Mouse (Mus musculus) hindbrain, embryonic 10.5 days (tissue): ENCODE measurements at regions not wholly inside any gene's neighbourhood (a gene's known extent, or its start where the extent isn't known, plus 50 kb on each side); places are given as distances from the start of the nearest gene placed in this dataset.

Source experiments
- DNase-seq: peaks from one replicate; pipeline ENCODE4 v3.0.0-alpha.2; 2017; ENCODE audit warnings: low spot score
- H3K27ac ChIP-seq: fragments of 300-500 bp; sonication (generic); 2 replicates; pipeline ENCODE4 v1.5.1; 2016; ENCODE audit warnings: mild to moderate bottlenecking, moderate library complexity
- H3K27me3 ChIP-seq: fragments of 300-500 bp; sonication (generic); 2 replicates; pipeline ENCODE4 v1.6.1; 2016; ENCODE audit warnings: mild to moderate bottlenecking; ENCODE audit not compliant: poor library complexity, insufficient read depth, severe bottlenecking
- H3K36me3 ChIP-seq: fragments of 300-500 bp; sonication (generic); 2 replicates; pipeline ENCODE4 v1.6.1; 2016; ENCODE audit warnings: mild to moderate bottlenecking, moderate library complexity
- H3K4me1 ChIP-seq: fragments of 300-500 bp; sonication (generic); replicated peaks from 2 replicates; pipeline ENCODE4 v1.6.1; 2016; ENCODE audit warnings: mild to moderate bottlenecking
- H3K4me3 ChIP-seq: fragments of 300-500 bp; sonication (generic); 2 replicates; pipeline ENCODE4 v1.5.1; 2016; ENCODE audit warnings: mild to moderate bottlenecking, moderate library complexity
- H3K9me3 ChIP-seq: fragments of 300-500 bp; sonication (generic); 2 replicates; pipeline ENCODE4 v1.6.1; 2016; ENCODE audit warnings: mild to moderate bottlenecking, moderate library complexity
- WGBS: fragments of 180-500 bp; shearing (Covaris S2); methylation state at CpG from one replicate; pipeline ENCODE4 v1.1.7; 2016; 5-methylcytosine and 5-hydroxymethylcytosine counted together

GRCm38 (mm10) chr2:158965003-158965665, 170.5 kb downstream of the Dhx35 start:
- no peak overlapping the region for H3K27ac ChIP-seq
- no peaks in the 10 kb centered on the region for H3K4me1 ChIP-seq
- no peaks in the 10 kb centered on the region for H3K36me3 ChIP-seq
- no peaks in the 10 kb centered on the region for H3K27me3 ChIP-seq
- no peak for DNase-seq
- no peaks in the 10 kb centered on the region for H3K9me3 ChIP-seq
- WGBS = 86% methylated on average over 6 of the region's 6 CpGs
- H3K4me3 ChIP-seq = no peak overlapping the region

- no peak for DNase-seq
- Histone ChIP-seq H3K4me1 (no peaks in the 10 kb centered on the region), H3K9me3 (no peaks in the 10 kb centered on the region), H3K36me3 (no peaks in the 10 kb centered on the region), H3K27ac (no peak overlapping the region), H3K27me3 (no peaks in the 10 kb centered on the region), H3K4me3 (no peak overlapping the region)
- 68% methylated on average over 2 of the region's 2 CpGs for WGBS
Observed at GRCm38 (mm10) chr2:158972178-158972577, 177.6 kb downstream of the Dhx35 start.

- Histone ChIP-seq H3K36me3 (no peaks in the 10 kb centered on the region), H3K27ac (no peak overlapping the region), H3K9me3 (no peaks in the 10 kb centered on the region), H3K4me3 (no peak overlapping the region), H3K4me1 (no peaks in the 10 kb centered on the region), H3K27me3 (no peaks in the 10 kb centered on the region)
- peak; percentile 55 for DNase-seq
- WGBS = 78% methylated on average over 17 of the region's 17 CpGs
Observed at GRCm38 (mm10) chr2:158985529-158986148, 191.0 kb downstream of the Dhx35 start.

GRCm38 (mm10) chr2:159002481-159003186, 208.0 kb downstream of the Dhx35 start:
- H3K36me3 ChIP-seq = no peaks in the 10 kb centered on the region
- H3K27me3 ChIP-seq = peaks cover 12% of the 10 kb centered on the region
- peaks cover 27% of the 10 kb centered on the region for H3K4me1 ChIP-seq
- WGBS = 24% methylated on average over 17 of the region's 17 CpGs
- H3K27ac ChIP-seq = peak overlapping the region; percentile 75
- peak; percentile 63 for DNase-seq
- peak overlapping the region; percentile 34 for H3K4me3 ChIP-seq
- H3K9me3 ChIP-seq = no peaks in the 10 kb centered on the region

GRCm38 (mm10) chr2:159003187-159003497, 208.5 kb downstream of the Dhx35 start:
- WGBS = 42% methylated on average over 4 of the region's 4 CpGs
- Histone ChIP-seq H3K27ac (peak overlapping the region; percentile 75), H3K9me3 (no peaks in the 10 kb centered on the region), H3K4me1 (peaks cover 27% of the 10 kb centered on the region), H3K27me3 (peaks cover 12% of the 10 kb centered on the region), H3K4me3 (peak overlapping the region; percentile 34), H3K36me3 (no peaks in the 10 kb centered on the region)
- no peak for DNase-seq

- no peak overlapping the region for H3K4me3 ChIP-seq
- WGBS = 76% methylated on average over 9 of the region's 9 CpGs
- peaks cover 12% of the 10 kb centered on the region for H3K27me3 ChIP-seq
- no peaks in the 10 kb centered on the region for H3K9me3 ChIP-seq
- H3K4me1 ChIP-seq = peaks cover 27% of the 10 kb centered on the region
- H3K27ac ChIP-seq = peak overlapping the region; percentile 40; the same call in 1 of the 2 replicates
- no peaks in the 10 kb centered on the region for H3K36me3 ChIP-seq
- no peak for DNase-seq
Observed at GRCm38 (mm10) chr2:159004417-159004816, 209.8 kb downstream of the Dhx35 start.

GRCm38 (mm10) chr2:159012725-159013124, 218.1 kb downstream of the Dhx35 start:
- H3K36me3 ChIP-seq = no peaks in the 10 kb centered on the region
- no peak for DNase-seq
- peaks cover 6% of the 10 kb centered on the region; the same call in 1 of the 2 replicates for H3K9me3 ChIP-seq
- H3K27ac ChIP-seq = no peak overlapping the region
- H3K4me1 ChIP-seq = no peaks in the 10 kb centered on the region
- WGBS = 81% methylated on average over 4 of the region's 4 CpGs
- H3K4me3 ChIP-seq = no peak overlapping the region
- H3K27me3 ChIP-seq = no peaks in the 10 kb centered on the region

- Histone ChIP-seq H3K27me3 (no peaks in the 10 kb centered on the region), H3K27ac (no peak overlapping the region), H3K36me3 (no peaks in the 10 kb centered on the region), H3K9me3 (peaks cover 6% of the 10 kb centered on the region; the same call in 1 of the 2 replicates), H3K4me3 (no peak overlapping the region), H3K4me1 (no peaks in the 10 kb centered on the region)
- no peak for DNase-seq
- WGBS = 83% methylated on average over 8 of the region's 8 CpGs
Observed at GRCm38 (mm10) chr2:159014553-159014952, 219.9 kb downstream of the Dhx35 start.

GRCm38 (mm10) chr2:159019921-159020534, 225.4 kb downstream of the Dhx35 start:
- H3K9me3 ChIP-seq = no peaks in the 10 kb centered on the region
- WGBS = 69% methylated on average over 4 of the region's 4 CpGs

GRCm38 (mm10) chr2:159032147-159032546, 237.5 kb downstream of the Dhx35 start:
- no peak for DNase-seq
- Histone ChIP-seq H3K27ac (no peak overlapping the region), H3K9me3 (no peaks in the 10 kb centered on the region), H3K36me3 (no peaks in the 10 kb centered on the region), H3K27me3 (no peaks in the 10 kb centered on the region), H3K4me1 (peaks cover 10% of the 10 kb centered on the region), H3K4me3 (no peak overlapping the region)
- 83% methylated on average over 8 of the region's 8 CpGs for WGBS

More at GRCm38 (mm10) chr2:159019921-159020534, 225.4 kb downstream of the Dhx35 start:
- H3K4me3 ChIP-seq = no peak overlapping the region
- H3K36me3 ChIP-seq = no peaks in the 10 kb centered on the region
- H3K27ac ChIP-seq = no peak overlapping the region
- H3K4me1 ChIP-seq = no peaks in the 10 kb centered on the region
- DNase-seq = no peak
- no peaks in the 10 kb centered on the region for H3K27me3 ChIP-seq

GRCm38 (mm10) chr2:159039916-159040315, 245.3 kb downstream of the Dhx35 start:
- no peaks in the 10 kb centered on the region for H3K36me3 ChIP-seq
- DNase-seq = no peak
- 0 out of 2 replicates have a peak, but pooled peaks cover 3% of the 10 kb centered on the region for H3K4me1 ChIP-seq
- no peak overlapping the region for H3K4me3 ChIP-seq
- H3K27ac ChIP-seq = no peak overlapping the region
- no peaks in the 10 kb centered on the region for H3K9me3 ChIP-seq
- whole genome bisulfite sequencing = 57% methylated on average over 4 of the region's 4 CpGs
- H3K27me3 ChIP-seq = no peaks in the 10 kb centered on the region

- Histone ChIP-seq H3K27me3 (peaks cover 8% of the 10 kb centered on the region; the same call in 1 of the 2 replicates), H3K9me3 (no peaks in the 10 kb centered on the region), H3K4me1 (peaks cover 10% of the 10 kb centered on the region; the same call in 1 of the 2 replicates), H3K4me3 (no peak overlapping the region), H3K27ac (no peak overlapping the region), H3K36me3 (no peaks in the 10 kb centered on the region)
- 67% methylated on average over 10 of the region's 10 CpGs for WGBS
- DNase-seq = no peak
Observed at GRCm38 (mm10) chr2:159053534-159053933, 258.9 kb downstream of the Dhx35 start.

- Histone ChIP-seq H3K4me1 (peaks cover 10% of the 10 kb centered on the region; the same call in 1 of the 2 replicates), H3K4me3 (no peak overlapping the region), H3K36me3 (no peaks in the 10 kb centered on the region), H3K27ac (no peak overlapping the region), H3K9me3 (no peaks in the 10 kb centered on the region), H3K27me3 (peaks cover 11% of the 10 kb centered on the region; the same call in 1 of the 2 replicates)
- 74% methylated on average over 4 of the region's 4 CpGs for WGBS
- peak; percentile 70 for DNase-seq
Observed at GRCm38 (mm10) chr2:159053936-159054335, 259.3 kb downstream of the Dhx35 start.
